Mouse (Mus musculus): ENCODE measurements at regions not wholly inside any gene's neighbourhood (a gene's known extent, or its start where the extent isn't known, plus 50 kb on each side); places are given as distances from the start of the nearest gene placed in this dataset.

GRCm38 (mm10) chr2:117543301-117543782 is 200.5 kb upstream of the Rasgrp1 start:
- no peak for DNase-seq (ENCODE audit: low read depth)

- no peak for DNase-seq (ENCODE audit: low read depth)
Observed at GRCm38 (mm10) chr2:117548273-117548672, 205.5 kb upstream of the Rasgrp1 start.

- DNase-seq (ENCODE audit: low read depth), result no peak
Observed at GRCm38 (mm10) chr2:117556301-117556700, 213.5 kb upstream of the Rasgrp1 start.

- DNase-seq (ENCODE audit: low read depth), result no peak
Observed at GRCm38 (mm10) chr2:117570987-117571386, 228.2 kb upstream of the Rasgrp1 start.

GRCm38 (mm10) chr2:117587381-117587780 is 244.6 kb upstream of the Rasgrp1 start:
- DNase-seq (ENCODE audit: low read depth), result no peak

- DNase-seq (ENCODE audit: low read depth), result no peak
Observed at GRCm38 (mm10) chr2:117595028-117595427, 252.2 kb upstream of the Rasgrp1 start.

GRCm38 (mm10) chr2:117597573-117597972 is 254.8 kb upstream of the Rasgrp1 start:
- DNase-seq (ENCODE audit: low read depth), result no peak

- DNase-seq (ENCODE audit: low read depth), result no peak
Observed at GRCm38 (mm10) chr2:117614772-117615171, 272.0 kb upstream of the Rasgrp1 start.

- no peak for DNase-seq (ENCODE audit: low read depth)
Observed at GRCm38 (mm10) chr2:117618063-117618462, 275.3 kb upstream of the Rasgrp1 start.

- no peak for DNase-seq (ENCODE audit: low read depth)
Observed at GRCm38 (mm10) chr2:117623955-117624354, 281.2 kb upstream of the Rasgrp1 start.

- no peak for DNase-seq (ENCODE audit: low read depth)
Observed at GRCm38 (mm10) chr2:117634906-117635305, 292.1 kb upstream of the Rasgrp1 start.

GRCm38 (mm10) chr2:117637397-117637796 is 294.6 kb upstream of the Rasgrp1 start:
- no peak for DNase-seq (ENCODE audit: low read depth)

GRCm38 (mm10) chr2:117652101-117652500 is 309.3 kb upstream of the Rasgrp1 start:
- DNase-seq (ENCODE audit: low read depth), result no peak

- no peak for DNase-seq (ENCODE audit: low read depth)
Observed at GRCm38 (mm10) chr2:117652647-117653046, 309.8 kb upstream of the Rasgrp1 start.

- DNase-seq (ENCODE audit: low read depth), result no peak
Observed at GRCm38 (mm10) chr2:117656546-117657175, 313.9 kb upstream of the Rasgrp1 start.

GRCm38 (mm10) chr2:117660217-117660924 is 317.6 kb upstream of the Rasgrp1 start:
- no peak for DNase-seq (ENCODE audit: low read depth)

- DNase-seq (ENCODE audit: low read depth), result no peak
Observed at GRCm38 (mm10) chr2:117662653-117663052, 319.9 kb upstream of the Rasgrp1 start.

- DNase-seq (ENCODE audit: low read depth), result no peak
Observed at GRCm38 (mm10) chr2:117666528-117666927, 323.7 kb upstream of the Rasgrp1 start.

GRCm38 (mm10) chr2:117668137-117668536 is 325.3 kb upstream of the Rasgrp1 start:
- no peak for DNase-seq (ENCODE audit: low read depth)

- no peak for DNase-seq (ENCODE audit: low read depth)
Observed at GRCm38 (mm10) chr2:117674877-117675276, 332.1 kb upstream of the Rasgrp1 start.

- no peak for DNase-seq (ENCODE audit: low read depth)
Observed at GRCm38 (mm10) chr2:117678650-117679049, 335.8 kb upstream of the Rasgrp1 start.

GRCm38 (mm10) chr2:117685836-117686453 is 343.1 kb upstream of the Rasgrp1 start:
- no peak for DNase-seq (ENCODE audit: low read depth)

GRCm38 (mm10) chr2:117693537-117693936 is 350.7 kb upstream of the Rasgrp1 start:
- DNase-seq (ENCODE audit: low read depth), result no peak

Measured in gonadal fat pad, adult 2 months (tissue).